Mouse (Mus musculus): ENCODE results near the gene Mvk. TPM values are rescaled to one million over a fixed set of nuclear protein-coding genes. Genes with fewer than 3 reads are reported as not detected.

Mvk gene
- total RNA-seq, 1 experiment, result 32.5 TPM

DNA sequence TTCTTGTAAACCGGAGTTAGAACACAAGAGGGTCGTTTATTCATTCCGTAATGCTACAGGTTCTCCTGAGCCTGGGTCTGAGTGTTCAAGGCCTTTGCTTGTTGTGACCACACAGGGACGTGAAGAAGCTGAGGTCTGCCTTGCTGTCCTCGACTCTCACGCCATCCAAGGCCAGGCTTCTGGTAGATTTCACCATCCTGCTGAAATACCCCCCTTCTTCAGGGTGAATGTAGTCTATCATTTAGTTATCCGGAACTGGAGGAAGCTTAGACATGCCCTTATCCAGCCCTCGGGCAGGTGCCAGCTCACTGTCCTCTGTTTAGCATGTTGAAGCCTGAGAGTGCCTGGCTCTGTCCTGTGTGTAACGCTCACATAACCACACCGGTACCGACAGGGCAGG lies 35.2 kb upstream of the Mvk start:
- no peak for TF ChIP-seq MAFK (IDR thresholded peaks at IDR 0.05; ENCODE audit: insufficient read depth, low read depth, low read length)
- TF ChIP-seq CHD2 (IDR thresholded peaks at IDR 0.05; ENCODE audit: low read depth, low read length), result no peak
- no peak for TF ChIP-seq ZC3H11A (IDR thresholded peaks at IDR 0.05; ENCODE audit: borderline replicate concordance, low read depth, low read length)
- no peak for TF ChIP-seq HCFC1 (IDR thresholded peaks at IDR 0.05; ENCODE audit: borderline replicate concordance, insufficient read depth, low read length)
- no peak for TF ChIP-seq ZNF384 (IDR thresholded peaks at IDR 0.05; ENCODE audit: low read depth, low read length)
- in situ Hi-C loops (cut with MboI; ENCODE audit: low sequenced_read_pairs in 2 of 2, unreplicated experiment in 2 of 2), result no loop called here
- H3K36me3 ChIP-seq (ENCODE audit: control insufficient read depth, insufficient read depth, low read length, poor library complexity, severe bottlenecking), result peaks cover 75% of the 10 kb centered on the region

DNA sequence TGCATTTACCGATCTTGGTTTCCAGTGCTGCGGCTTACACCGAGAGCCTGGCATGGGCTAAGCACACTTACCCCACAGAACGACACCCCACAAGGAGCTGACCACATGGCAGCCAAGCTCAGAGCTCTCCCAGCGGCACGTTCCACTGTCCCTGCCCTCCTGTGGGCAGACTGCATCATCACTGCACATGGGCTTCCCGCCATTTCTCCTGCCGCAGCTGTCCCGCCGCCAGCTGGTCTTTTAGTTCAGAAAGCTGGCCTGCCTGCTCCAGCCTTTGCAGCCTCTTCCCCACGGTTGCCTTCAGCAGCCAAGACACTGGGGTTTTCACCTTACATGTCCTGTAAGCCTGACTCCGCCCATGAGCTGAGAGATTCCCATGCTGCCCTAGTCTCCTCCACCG lies 33.6 kb upstream of the Mvk start:
- no peak overlapping the region for H3K4me3 ChIP-seq (ENCODE audit: insufficient read depth in 1 of 2, low read depth in 1 of 2, low read length in 2 of 2, poor library complexity in 1 of 2, severe bottlenecking in 1 of 2)
- TF ChIP-seq MAFK (IDR thresholded peaks at IDR 0.05; ENCODE audit: insufficient read depth, low read depth, low read length) (no peak), ZNF384 (IDR thresholded peaks at IDR 0.05; ENCODE audit: low read depth, low read length) (no peak), ZC3H11A (IDR thresholded peaks at IDR 0.05; ENCODE audit: borderline replicate concordance, low read depth, low read length) (no peak), HCFC1 (IDR thresholded peaks at IDR 0.05; ENCODE audit: borderline replicate concordance, insufficient read depth, low read length) (no peak), CHD2 (IDR thresholded peaks at IDR 0.05; ENCODE audit: low read depth, low read length) (no peak)
- H3K27ac ChIP-seq (ENCODE audit: insufficient read depth, low read depth, low read length, poor library complexity, severe bottlenecking), result no peak overlapping the region
- H3K36me3 ChIP-seq (ENCODE audit: control insufficient read depth, insufficient read depth, low read length, poor library complexity, severe bottlenecking), result peaks cover 77% of the 10 kb centered on the region
- no peak for DNase-seq (ENCODE audit: low read depth, low spot score)
- H3K4me1 ChIP-seq (ENCODE audit: control insufficient read depth in 2 of 2, insufficient read depth in 2 of 2, low read length in 2 of 2, poor library complexity in 1 of 2), result peaks cover 0 to 4% of the 10 kb centered on the region in 2 experiments; a peak in 1 of 4 replicates
- H3K9ac ChIP-seq (ENCODE audit: insufficient read depth, low read depth, low read length, poor library complexity, severe bottlenecking), result no peak overlapping the region
- H3K9me3 ChIP-seq (ENCODE audit: control insufficient read depth, insufficient read depth, low read depth, low read length), result no peaks in the 10 kb centered on the region
- in situ Hi-C loops (cut with MboI; ENCODE audit: low sequenced_read_pairs in 2 of 2, unreplicated experiment in 2 of 2), result no loop called here

More for the DNA sequence above, 35.2 kb upstream of the Mvk start:
- H3K4me3 ChIP-seq (ENCODE audit: insufficient read depth in 1 of 2, low read depth in 1 of 2, low read length in 2 of 2, poor library complexity in 1 of 2, severe bottlenecking in 1 of 2), result no peak overlapping the region
- no peak overlapping the region for H3K27ac ChIP-seq (ENCODE audit: insufficient read depth, low read depth, low read length, poor library complexity, severe bottlenecking)
- no peak for DNase-seq (ENCODE audit: low read depth, low spot score)
- H3K9me3 ChIP-seq (ENCODE audit: control insufficient read depth, insufficient read depth, low read depth, low read length), result no peaks in the 10 kb centered on the region
- no peak overlapping the region for H3K9ac ChIP-seq (ENCODE audit: insufficient read depth, low read depth, low read length, poor library complexity, severe bottlenecking)
- peaks cover 0 to 4% of the 10 kb centered on the region in 2 experiments; a peak in 1 of 4 replicates for H3K4me1 ChIP-seq (ENCODE audit: control insufficient read depth in 2 of 2, insufficient read depth in 2 of 2, low read length in 2 of 2, poor library complexity in 1 of 2)

GRCm38 (mm10) chr5:114412361-114412998 lies 31.6 kb upstream of the Mvk start:
- in situ Hi-C loops (cut with MboI; ENCODE audit: low sequenced_read_pairs in 2 of 2, unreplicated experiment in 2 of 2), result no loop called here
- Histone ChIP-seq H3K9ac (ENCODE audit: insufficient read depth, low read depth, low read length, poor library complexity, severe bottlenecking) (no peak overlapping the region), H3K9me3 (ENCODE audit: control insufficient read depth, insufficient read depth, low read depth, low read length) (no peaks in the 10 kb centered on the region), H3K4me1 (ENCODE audit: control insufficient read depth in 2 of 2, insufficient read depth in 2 of 2, low read length in 2 of 2, poor library complexity in 1 of 2) (peaks cover 0 to under 1% of the 10 kb centered on the region in 2 experiments; a peak in 1 of 4 replicates), H3K27ac (ENCODE audit: insufficient read depth, low read depth, low read length, poor library complexity, severe bottlenecking) (no peak overlapping the region), H3K4me3 (ENCODE audit: insufficient read depth in 1 of 2, low read depth in 1 of 2, low read length in 2 of 2, poor library complexity in 1 of 2, severe bottlenecking in 1 of 2) (no peak overlapping the region), H3K36me3 (ENCODE audit: control insufficient read depth, insufficient read depth, low read length, poor library complexity, severe bottlenecking) (peaks cover 74% of the 10 kb centered on the region)
- TF ChIP-seq ZNF384 (IDR thresholded peaks at IDR 0.05; ENCODE audit: low read depth, low read length) (no peak), CHD2 (IDR thresholded peaks at IDR 0.05; ENCODE audit: low read depth, low read length) (no peak), HCFC1 (IDR thresholded peaks at IDR 0.05; ENCODE audit: borderline replicate concordance, insufficient read depth, low read length) (no peak), MAFK (IDR thresholded peaks at IDR 0.05; ENCODE audit: insufficient read depth, low read depth, low read length) (no peak), ZC3H11A (IDR thresholded peaks at IDR 0.05; ENCODE audit: borderline replicate concordance, low read depth, low read length) (no peak)
- DNase-seq (ENCODE audit: low read depth, low spot score), result no peak

DNA sequence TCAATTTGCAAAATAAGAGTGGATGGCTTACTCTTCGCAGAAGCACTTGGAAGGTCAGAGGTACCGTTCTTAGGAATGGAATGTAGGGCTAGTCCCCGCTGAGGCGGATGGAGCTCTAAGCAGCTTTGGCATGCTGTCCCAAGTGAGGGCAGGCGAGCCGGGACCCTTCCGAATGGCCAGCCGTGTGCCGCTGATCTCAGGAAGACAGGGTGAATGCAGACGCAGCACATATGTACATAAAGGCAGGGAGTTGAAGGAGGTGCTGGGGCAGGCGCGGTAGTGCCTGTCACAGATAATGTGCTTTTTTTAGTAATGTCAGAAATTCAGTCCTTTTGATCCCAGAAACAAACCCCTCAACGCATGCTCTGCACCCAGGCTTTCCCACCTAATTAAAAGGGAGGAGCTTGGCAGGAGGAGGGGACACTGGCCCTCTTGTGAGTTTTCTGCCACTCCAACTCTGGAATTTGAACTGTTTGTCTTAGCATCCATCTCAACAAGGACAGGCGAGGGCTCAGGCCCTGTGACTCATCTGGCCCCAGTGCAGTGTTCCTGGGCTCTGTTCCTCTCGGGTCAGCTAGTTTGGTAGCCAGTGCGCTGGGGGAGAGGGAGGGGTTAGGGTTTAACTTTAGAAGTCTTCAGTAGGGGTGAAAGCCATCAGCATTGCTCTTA lies 30.9 kb upstream of the Mvk start:
- no peak for DNase-seq (ENCODE audit: low read depth, low spot score)
- no peak overlapping the region for H3K4me3 ChIP-seq (ENCODE audit: insufficient read depth in 1 of 2, low read depth in 1 of 2, low read length in 2 of 2, poor library complexity in 1 of 2, severe bottlenecking in 1 of 2)
- peaks cover 69% of the 10 kb centered on the region for H3K36me3 ChIP-seq (ENCODE audit: control insufficient read depth, insufficient read depth, low read length, poor library complexity, severe bottlenecking)
- TF ChIP-seq MAFK (IDR thresholded peaks at IDR 0.05; ENCODE audit: insufficient read depth, low read depth, low read length), result no peak
- no peak for TF ChIP-seq HCFC1 (IDR thresholded peaks at IDR 0.05; ENCODE audit: borderline replicate concordance, insufficient read depth, low read length)
- no peak for TF ChIP-seq ZC3H11A (IDR thresholded peaks at IDR 0.05; ENCODE audit: borderline replicate concordance, low read depth, low read length)
- TF ChIP-seq ZNF384 (IDR thresholded peaks at IDR 0.05; ENCODE audit: low read depth, low read length), result no peak
- TF ChIP-seq CHD2 (IDR thresholded peaks at IDR 0.05; ENCODE audit: low read depth, low read length), result no peak
- in situ Hi-C loops (cut with MboI; ENCODE audit: low sequenced_read_pairs in 2 of 2, unreplicated experiment in 2 of 2), result no loop called here
- H3K4me1 ChIP-seq (ENCODE audit: control insufficient read depth in 2 of 2, insufficient read depth in 2 of 2, low read length in 2 of 2, poor library complexity in 1 of 2), result no peaks in the 10 kb centered on the region; a peak in 1 of 4 replicates
- no peaks in the 10 kb centered on the region for H3K9me3 ChIP-seq (ENCODE audit: control insufficient read depth, insufficient read depth, low read depth, low read length)
- H3K9ac ChIP-seq (ENCODE audit: insufficient read depth, low read depth, low read length, poor library complexity, severe bottlenecking), result no peak overlapping the region
- no peak overlapping the region for H3K27ac ChIP-seq (ENCODE audit: insufficient read depth, low read depth, low read length, poor library complexity, severe bottlenecking)

All from ES-E14 (cell line).